Mouse (Mus musculus): ENCODE data around the gene Hacd3.

DNA sequence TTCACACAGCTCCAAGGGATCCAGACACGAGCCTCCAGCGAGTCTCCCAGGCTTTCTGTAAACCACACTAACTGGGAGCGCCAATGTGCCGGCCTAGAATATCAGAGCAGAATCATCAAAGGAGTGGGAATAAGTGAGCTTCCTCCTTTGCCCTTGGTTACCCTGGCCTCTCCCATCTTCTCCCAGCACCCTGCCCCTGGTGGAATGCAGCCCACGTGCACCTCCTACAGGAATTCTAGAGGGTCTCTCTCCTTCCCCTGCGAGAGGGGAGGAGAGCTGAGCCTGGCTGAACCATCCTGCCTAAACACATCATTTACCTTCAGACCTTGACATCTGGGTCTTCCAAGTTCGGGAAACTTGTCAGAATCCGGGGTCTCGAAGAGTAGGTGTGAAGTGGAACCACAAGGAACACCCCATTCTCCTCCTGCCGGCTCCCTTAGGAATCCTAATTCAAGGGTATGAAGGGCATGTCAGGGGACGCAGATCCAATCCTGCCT is 70.3 kb downstream of the Hacd3 start, which contains the start of gene Slc24a1:
- TF ChIP-seq CTCF (IDR thresholded peaks at IDR 0.05; ENCODE audit: low read depth, low read length), result no peak
- no peak for TF ChIP-seq POLR2AphosphoS5 (IDR thresholded peaks at IDR 0.05; ENCODE audit: insufficient replicate concordance, low read depth, low read length)
